Mouse (Mus musculus): ENCODE measurements around the gene Coasy.

The Coasy gene

GRCm38 (mm10) chr11:101062971-101063675 is 19.2 kb upstream of the Coasy start:
- no peak for DNase-seq

DNA sequence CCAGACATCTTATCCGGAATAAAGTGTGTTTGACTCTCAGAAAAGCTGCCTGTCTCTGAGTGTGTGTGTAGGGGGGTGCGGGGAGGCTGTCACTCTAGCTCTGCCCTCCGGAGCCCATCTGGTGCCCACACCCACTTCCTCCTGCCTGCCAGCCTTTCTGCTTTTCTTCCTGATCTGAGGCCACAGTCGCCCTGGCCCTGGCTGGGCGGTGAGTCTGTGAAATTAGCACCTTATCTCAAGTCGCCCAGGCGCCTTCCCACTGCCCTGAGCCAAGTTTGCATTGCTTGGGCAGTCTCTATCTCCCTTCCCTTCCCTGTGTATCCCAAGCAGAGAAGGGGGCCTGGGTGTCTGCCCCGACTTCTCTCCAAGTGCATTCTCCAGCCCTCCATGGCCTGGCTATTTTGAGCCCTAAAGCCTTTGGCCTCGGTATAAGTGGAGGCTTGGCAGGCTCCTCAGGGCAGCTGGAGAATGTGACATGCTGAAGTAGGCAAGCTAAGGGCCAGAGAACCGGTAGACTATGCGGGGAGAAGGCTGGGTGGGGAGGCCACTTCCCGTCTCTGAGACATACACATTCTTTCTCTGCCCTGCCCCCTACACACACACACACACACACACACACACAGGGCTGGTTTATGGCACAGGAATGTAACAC is 18.6 kb upstream of the Coasy start:
- DNase-seq, result no peak

GRCm38 (mm10) chr11:101064462-101064861 is 17.9 kb upstream of the Coasy start:
- DNase-seq, result no peak

DNA sequence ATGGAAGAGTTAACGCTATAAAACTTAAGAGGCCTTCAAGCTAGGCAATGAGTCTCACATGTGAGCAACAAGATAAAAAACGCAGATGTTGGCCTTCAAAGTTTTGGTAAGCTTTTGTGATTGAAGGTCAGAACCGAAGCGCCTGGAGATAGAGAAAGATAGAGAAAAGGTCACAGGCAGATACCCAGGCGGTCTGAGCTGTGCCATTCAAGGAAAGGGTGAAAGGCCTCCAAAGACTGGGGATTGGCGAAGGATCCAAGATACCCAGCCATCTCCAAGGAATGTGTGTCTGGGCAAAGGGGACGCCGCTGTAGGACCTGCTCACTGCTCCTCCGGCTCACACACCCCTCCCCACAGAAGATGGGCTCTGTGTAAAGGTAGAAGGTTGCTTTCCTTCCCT is 17.4 kb upstream of the Coasy start:
- no peak for DNase-seq

DNA sequence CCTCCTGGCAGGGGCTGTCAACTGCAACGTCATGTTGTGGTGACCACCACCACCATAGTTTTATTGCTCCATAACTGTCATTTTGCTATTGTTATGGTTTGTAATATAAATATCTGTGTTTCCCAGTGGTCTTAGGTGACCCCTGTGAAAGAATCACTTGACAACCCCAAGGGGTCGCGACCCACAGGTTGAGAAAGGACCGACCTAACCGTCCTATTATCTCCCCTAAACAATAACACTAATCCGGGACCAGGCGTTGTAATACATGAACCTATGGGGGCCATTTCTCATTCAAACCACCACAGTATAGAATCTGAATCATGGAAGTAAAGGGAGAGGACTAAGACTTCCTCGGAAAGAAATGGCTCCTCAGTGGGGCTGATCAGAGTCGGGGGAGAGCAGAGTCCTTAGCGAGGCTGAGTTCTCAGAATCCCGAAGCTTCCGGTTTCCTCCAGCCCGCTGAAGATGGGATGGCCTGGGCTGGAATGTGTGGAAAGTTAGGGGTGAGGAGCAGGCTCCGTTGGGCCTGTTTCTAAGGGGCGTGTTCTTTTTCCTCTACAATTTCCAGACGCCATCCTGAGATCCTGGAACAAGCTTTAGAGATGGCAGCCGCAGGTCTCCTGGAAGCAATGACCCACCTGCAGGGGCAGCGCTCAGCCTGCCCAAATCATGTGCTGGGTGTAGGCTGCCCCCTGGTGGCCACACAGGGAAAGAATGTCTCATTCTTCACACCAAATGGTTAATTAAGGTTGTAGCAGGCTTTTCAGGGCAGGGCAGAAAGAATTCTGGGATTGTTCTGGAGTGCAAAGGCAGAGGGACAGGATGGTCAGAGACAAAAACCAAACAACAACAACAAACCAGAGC is 15.6 kb upstream of the Coasy start:
- DNase-seq, result peak; percentile 67

DNA sequence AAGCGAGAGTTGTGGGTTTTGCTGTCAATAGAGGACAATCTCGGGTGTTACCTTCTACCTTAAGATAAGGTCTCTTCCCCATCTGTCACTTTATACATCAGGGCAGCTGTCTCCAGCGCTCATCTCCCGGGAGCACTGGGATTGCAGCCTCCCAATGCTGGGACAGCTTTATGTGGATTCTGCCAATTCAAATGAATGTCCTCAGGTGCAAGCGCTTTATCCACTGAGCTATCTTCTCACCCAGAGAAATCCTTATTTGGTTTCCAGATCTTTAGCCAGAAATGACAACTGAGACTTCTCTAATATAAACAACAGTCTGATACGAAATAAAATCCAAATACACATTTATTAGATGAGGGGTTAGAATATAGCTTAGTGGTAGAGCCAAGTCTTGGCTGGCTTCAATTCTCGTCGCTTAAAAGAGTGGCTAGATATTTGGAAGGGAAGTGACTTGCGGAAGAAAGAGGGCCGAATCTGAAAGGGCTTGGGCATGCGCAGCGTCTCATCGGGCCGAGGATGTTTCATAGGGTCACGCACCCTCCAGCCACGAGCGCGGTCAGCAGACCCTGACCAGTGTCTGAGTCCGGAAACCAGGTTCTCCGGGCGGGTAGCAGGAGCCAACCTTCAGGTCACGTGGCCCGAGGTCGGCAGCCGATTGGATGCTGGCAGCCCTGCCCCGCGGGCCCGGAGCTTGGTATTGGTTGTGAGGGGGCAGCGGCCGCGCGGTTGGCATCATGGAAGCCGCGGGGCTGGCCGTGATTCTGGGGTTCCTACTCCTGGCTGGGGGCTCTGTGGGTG is 12.8 kb upstream of the Coasy start, which contains the start of gene Naglu:
TSS of gene Naglu (plus strand) at position 622 of the 798 bp plus-strand sequence.
- DNase-seq, result peak; percentile 96

DNA sequence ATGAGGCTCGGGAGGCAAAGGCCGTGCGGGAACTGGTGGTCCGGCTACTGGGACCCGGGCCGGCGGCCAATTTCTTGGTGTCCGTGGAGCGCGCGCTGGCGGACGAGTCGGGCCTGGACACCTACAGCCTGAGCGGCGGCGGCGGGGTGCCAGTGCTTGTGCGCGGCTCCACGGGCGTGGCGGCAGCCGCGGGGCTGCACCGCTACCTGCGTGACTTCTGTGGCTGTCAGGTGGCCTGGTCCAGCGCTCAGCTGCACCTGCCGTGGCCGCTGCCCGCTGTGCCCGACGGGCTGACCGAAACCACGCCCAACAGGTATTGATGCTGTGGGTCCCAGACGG is 12.2 kb upstream of the Coasy start:
- no peak for DNase-seq

DNA sequence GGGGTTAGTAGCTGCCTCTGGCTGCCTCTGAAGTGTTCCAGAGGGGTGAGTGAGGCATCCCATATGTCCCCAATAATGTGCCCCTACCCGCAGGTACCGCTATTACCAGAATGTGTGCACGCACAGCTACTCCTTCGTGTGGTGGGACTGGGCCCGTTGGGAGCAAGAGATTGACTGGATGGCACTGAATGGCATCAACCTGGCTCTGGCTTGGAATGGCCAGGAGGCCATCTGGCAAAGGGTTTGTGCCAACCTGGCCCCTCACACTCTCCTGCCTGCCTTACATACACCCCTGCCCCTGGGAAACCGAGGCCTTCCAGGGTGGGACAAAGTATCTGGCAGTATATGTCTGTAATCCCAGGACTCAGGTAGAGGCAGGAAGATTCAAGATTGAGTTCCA is 11.4 kb upstream of the Coasy start:
- no peak for DNase-seq

GRCm38 (mm10) chr11:101071810-101072428 is 10.4 kb upstream of the Coasy start:
- no peak for DNase-seq

DNA sequence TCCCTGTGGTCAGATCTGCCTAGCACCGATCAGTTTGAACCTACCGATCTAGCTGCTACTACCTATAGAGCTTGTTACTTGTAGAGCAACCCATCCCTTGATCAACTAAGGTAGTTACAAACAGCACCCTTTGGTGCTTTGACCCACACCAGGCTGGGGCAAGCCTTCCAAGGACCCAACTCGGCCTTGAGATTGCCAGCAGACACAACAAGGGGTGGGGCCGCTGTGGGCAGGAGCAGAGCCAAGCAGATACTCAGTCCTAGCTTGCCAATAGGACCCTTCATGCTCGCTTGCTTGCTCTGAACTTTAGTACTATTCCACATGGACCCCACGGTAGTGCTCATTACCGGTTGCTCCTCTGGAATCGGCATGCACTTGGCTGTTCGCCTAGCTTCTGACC is 4.2 kb upstream of the Coasy start, which contains the start of gene Hsd17b1:
TSS of gene Hsd17b1 (plus strand) at position 291 of the 400 bp plus-strand sequence.
- no peak for DNase-seq

- DNase-seq, result no peak
Observed at GRCm38 (mm10) chr11:101079746-101080145, 2.6 kb upstream of the Coasy start.

GRCm38 (mm10) chr11:101080421-101080820 is 1.9 kb upstream of the Coasy start:
- DNase-seq, result no peak

GRCm38 (mm10) chr11:101081659-101082058 is 706 bp upstream of the Coasy start:
- no peak for DNase-seq

GRCm38 (mm10) chr11:101083083-101083697 is 825 bp downstream of the Coasy start:
- no peak for DNase-seq

DNA sequence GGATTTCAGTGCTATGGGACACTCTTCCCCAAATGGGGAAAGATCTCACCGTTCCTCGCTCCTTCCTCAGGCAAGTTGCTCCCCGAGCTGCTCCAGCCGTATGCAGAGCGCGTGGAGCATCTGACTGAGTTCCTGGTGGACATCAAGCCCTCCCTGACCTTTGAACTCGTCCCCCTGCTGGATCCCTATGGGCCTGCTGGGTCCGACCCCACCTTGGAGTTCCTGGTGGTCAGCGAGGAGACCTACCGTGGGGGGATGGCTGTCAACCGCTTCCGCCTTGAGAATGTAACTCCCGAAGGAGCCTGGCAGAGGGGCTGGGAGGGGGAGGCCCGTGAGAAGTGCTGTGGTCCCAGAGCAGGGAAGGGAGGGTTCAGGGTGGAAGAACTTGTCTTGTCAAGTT is 1.9 kb downstream of the Coasy start:
- DNase-seq, result no peak

DNA sequence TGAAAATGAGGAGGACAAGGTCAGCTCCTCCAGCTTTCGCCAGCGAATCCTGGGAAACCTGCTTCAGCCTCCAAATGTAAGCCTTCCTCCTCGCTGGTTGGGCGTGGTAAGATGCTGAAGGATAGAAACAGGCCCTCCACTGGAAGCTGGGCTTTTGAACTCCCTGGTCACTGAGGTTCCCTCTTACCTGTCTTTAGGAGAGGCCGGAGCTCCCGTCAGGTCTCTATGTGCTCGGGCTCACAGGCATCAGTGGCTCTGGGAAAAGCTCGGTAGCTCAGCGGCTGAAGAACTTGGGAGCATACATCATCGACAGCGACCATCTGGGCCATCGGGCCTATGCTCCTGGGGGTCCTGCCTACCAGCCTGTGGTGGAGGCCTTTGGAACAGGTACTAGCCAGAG is 2.4 kb downstream of the Coasy start:
- DNase-seq, result no peak

DNA sequence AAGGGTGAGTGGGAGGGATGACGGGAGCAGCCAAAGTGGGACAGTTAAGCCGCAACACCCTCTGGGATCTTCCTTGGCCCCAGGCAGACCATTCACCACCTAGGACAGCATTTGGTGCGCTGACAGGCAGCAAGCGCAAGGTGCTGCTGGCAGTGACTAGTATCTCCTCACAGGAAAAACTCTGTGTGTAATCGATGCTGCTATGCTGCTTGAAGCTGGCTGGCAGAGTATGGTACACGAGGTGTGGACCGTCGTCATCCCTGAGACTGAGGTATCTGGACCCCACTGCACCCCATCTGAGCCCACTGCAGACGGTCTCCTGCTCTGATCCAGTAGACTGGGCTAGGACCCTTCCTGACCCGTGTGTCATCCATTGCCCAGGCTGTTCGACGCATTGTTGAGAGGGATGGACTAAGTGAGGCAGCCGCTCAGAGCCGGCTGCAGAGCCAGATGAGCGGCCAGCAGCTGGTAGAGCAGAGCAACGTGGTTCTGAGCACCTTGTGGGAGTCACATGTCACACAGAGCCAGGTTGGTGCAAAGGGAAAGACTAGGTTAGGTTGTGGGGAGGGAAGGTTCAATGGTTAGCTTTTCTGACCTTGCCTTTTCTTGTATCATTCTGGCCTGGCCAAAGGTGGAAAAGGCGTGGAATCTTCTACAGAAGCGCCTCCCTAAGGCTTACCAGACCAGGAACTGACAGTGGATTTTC is 3.4 kb downstream of the Coasy start:
- no peak for DNase-seq

DNA sequence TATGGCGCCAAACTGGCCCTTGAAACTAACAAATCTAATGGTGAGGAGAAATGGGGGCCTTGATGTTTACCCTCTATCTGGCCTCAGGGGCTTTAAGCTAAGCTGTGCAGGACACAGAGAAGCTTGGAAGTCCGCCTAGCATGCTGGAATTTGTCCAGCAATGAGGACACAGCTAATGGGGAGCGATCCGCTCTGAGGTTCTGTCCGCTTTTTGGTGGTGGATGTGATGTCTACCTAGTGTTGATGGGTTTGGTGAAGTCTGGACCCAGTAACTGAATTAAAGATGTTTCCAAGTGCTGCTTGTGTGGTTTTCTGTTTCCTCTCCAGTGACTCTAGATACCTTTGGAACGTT is 3.9 kb downstream of the Coasy start:
- no peak for DNase-seq

GRCm38 (mm10) chr11:101086756-101087681 is 4.7 kb downstream of the Coasy start, which contains the start of gene Mlx:
Gene Mlx (plus strand): TSS chr11:101087277.
- DNase-seq, result peak; percentile 89

GRCm38 (mm10) chr11:101087682-101088055 is 5.3 kb downstream of the Coasy start:
- DNase-seq, result no peak

Measured in right cerebral cortex, postnatal 25 days (tissue).